ENCODE assay signal across 12 mouse cellular contexts in genomic region chr2:62808813-62809212, GRCm38 (mm10).
DNase-seq lines count a peak whose midpoint lies in the region; ATAC-seq lines count a peak whose summit lies in the region.
"Had no signal": no experiment of that assay in that cellular context is flagged by ENCODE, and none has a peak within 500 bp of the region (broad histone marks: within the 10 kb centered on the region; RNA-seq: fewer than 3 reads in every experiment).

No protein-coding gene starts in this region.

- 13% methylated on average over 4 of the region's 4 CpGs for WGBS in forebrain, embryonic 13.5 days
- 39% methylated on average over 4 of the region's 4 CpGs for WGBS in midbrain, embryonic 13.5 days

- H3K9me3 ChIP-seq in forebrain, embryonic 13.5 days (replicated peaks) = no peaks in the 10 kb centered on the region
- H3K9me3 ChIP-seq in midbrain, embryonic 13.5 days = no peaks in the 10 kb centered on the region
- H3K9me3 ChIP-seq: heart, embryonic 15.5 days; stomach, embryonic 15.5 days had no signal

- H3K27ac ChIP-seq in forebrain, embryonic 13.5 days = peak overlapping the region; percentile 74
- H3K27ac ChIP-seq in midbrain, embryonic 13.5 days = no peak overlapping the region
- H3K27ac ChIP-seq: heart, embryonic 15.5 days; macrophage; stomach, embryonic 15.5 days had no signal

- no peaks in the 10 kb centered on the region for H3K27me3 ChIP-seq in forebrain, embryonic 13.5 days
- H3K27me3 ChIP-seq in midbrain, embryonic 13.5 days = no peaks in the 10 kb centered on the region
- H3K27me3 ChIP-seq: heart, embryonic 15.5 days; stomach, embryonic 15.5 days had no signal

- peak; percentile 70 for ATAC-seq in forebrain, embryonic 13.5 days
- peak; percentile 66 for ATAC-seq in midbrain, embryonic 13.5 days

- H3K9ac ChIP-seq in forebrain, embryonic 13.5 days = peak overlapping the region; percentile 22; the same call in 1 of the 2 replicates
- no peak overlapping the region for H3K9ac ChIP-seq in midbrain, embryonic 13.5 days (replicated peaks)
- H3K9ac ChIP-seq: heart, embryonic 15.5 days; stomach, embryonic 15.5 days had no signal

- peak overlapping the region; percentile 41 for H3K4me2 ChIP-seq in forebrain, embryonic 13.5 days
- H3K4me2 ChIP-seq in midbrain, embryonic 13.5 days (replicated peaks) = no peak overlapping the region
- H3K4me2 ChIP-seq: heart, embryonic 15.5 days; stomach, embryonic 15.5 days had no signal

- peak overlapping the region; percentile 29 for H3K4me3 ChIP-seq in forebrain, embryonic 13.5 days
- H3K4me3 ChIP-seq in midbrain, embryonic 13.5 days (replicated peaks) = no peak overlapping the region
- H3K4me3 ChIP-seq: heart, embryonic 15.5 days; stomach, embryonic 15.5 days had no signal

- peaks cover 6% of the 10 kb centered on the region; the same call in 1 of the 2 replicates for H3K36me3 ChIP-seq in forebrain, embryonic 13.5 days (ENCODE audit: poor library complexity, severe bottlenecking)
- no peaks in the 10 kb centered on the region for H3K36me3 ChIP-seq in midbrain, embryonic 13.5 days
- H3K36me3 ChIP-seq: heart, embryonic 15.5 days; stomach, embryonic 15.5 days had no signal

- DNase-seq in adrenal gland, adult (ENCODE audit: inconsistent age in 2 of 2, low spot score in 1 of 2) = peak; percentile 4 to 41
- DNase-seq in adrenal gland, postnatal 14 days = no peak
- DNase-seq in layer of hippocampus, postnatal 10 days (ENCODE audit: low spot score in 2 of 2) = peak; percentile 14 to 29
- DNase-seq in layer of hippocampus, postnatal 14 days (ENCODE audit: low spot score in 2 of 2) = no peak
- DNase-seq in frontal cortex, postnatal 25 days (ENCODE audit: low spot score in 2 of 2) = no peak
- no peak for DNase-seq in ovary, postnatal 14 days (ENCODE audit: low spot score)
- DNase-seq: liver had no signal

- peaks cover 18% of the 10 kb centered on the region for H3K4me1 ChIP-seq in forebrain, embryonic 13.5 days
- H3K4me1 ChIP-seq in midbrain, embryonic 13.5 days (replicated peaks) = peaks cover 4% of the 10 kb centered on the region
- H3K4me1 ChIP-seq: stomach, embryonic 15.5 days had no signal

Comparison
In these comparisons a context has a peak if more than half of its experiments do, and no peak if none do; other contexts are left out.
1. DNase-seq: peak in adrenal gland, adult (2 of 2) and layer of hippocampus, postnatal 10 days (2 of 2); none in adrenal gland, postnatal 14 days (single experiment), layer of hippocampus, postnatal 14 days (0 of 2), frontal cortex, postnatal 25 days (0 of 2) and ovary, postnatal 14 days (single experiment).